Mouse (Mus musculus) CD8-positive naive resting alpha-beta T cell, adult 2 months (primary cell): Measurements from ENCODE around the gene Rcl1.

Source experiments
- DNase-seq, 2 experiments: peaks; one replicate each; pipeline ENCODE4 v3.0.0; 2022; ENCODE audit warnings: low read depth in 2 of 2, low spot score in 2 of 2

Gene Rcl1

GRCm38 (mm10) chr19:29100874-29101542 lies at the start of gene Rcl1:
Rcl1 (plus strand) TSS chr19:29101375.
- peak; percentile 91 to 92 for DNase-seq

- DNase-seq = no peak
Measured at GRCm38 (mm10) chr19:29052786-29053185, 48.4 kb upstream of the Rcl1 start.

DNA sequence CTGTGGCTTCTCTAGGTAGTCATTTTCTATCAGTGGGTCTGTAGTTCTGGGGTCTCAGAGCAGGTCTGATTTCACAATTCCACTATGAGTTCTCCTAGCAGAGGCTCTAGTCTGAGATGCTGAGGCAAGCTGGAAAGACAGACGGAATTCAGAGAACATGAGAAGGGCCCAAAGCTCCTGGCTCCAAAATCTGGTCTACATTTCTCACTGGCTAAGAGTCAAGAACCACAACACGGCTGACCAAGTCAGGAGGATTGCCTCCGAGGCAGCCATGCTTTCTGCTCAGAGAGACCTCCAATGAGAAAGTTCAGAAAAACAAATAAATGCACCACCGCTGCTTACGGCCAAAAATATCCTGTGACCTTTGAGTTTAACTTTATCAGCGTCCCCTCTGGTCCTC lies 46.6 kb upstream of the Rcl1 start:
- DNase-seq = no peak

- no peak for DNase-seq
Measured at GRCm38 (mm10) chr19:29055469-29055868, 45.7 kb upstream of the Rcl1 start.

DNA sequence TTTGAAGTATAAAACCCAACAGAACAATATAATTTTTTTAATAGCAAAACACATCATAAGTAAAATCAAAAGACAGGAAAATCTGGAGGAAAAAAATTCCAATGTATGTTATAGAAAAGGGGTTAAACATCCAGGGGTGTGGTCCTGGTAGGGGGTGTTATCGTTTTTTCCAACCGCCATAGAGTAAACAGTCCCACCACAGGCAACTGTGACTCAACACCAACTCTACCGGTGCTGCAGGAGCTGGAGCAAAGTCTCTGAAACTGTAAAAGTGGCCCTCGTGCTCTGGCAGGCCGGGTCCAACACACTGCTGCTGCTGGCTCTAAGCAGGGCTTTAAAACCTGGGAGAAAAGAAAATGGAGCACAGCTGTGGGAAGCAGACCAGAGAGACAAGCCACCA lies 42.4 kb upstream of the Rcl1 start:
- no peak for DNase-seq

DNA sequence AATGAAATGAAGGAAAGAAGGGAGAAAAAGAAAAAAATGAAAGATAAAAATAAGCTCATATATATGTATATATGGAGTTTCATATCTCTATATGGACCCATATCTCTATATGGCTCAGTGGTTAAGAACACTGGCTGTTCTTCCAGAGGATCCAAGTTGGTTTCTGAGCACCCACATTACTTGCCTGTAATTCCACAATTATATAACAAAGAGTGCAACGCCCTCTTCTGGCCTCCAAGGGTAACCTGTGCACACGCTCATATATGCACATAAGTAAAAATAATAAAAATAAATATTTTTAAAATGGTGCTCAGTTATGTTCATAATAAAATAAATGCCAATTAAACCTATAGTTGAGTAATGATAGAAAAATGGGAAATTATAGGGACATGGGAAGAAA lies 41.5 kb upstream of the Rcl1 start:
- no peak for DNase-seq

DNA sequence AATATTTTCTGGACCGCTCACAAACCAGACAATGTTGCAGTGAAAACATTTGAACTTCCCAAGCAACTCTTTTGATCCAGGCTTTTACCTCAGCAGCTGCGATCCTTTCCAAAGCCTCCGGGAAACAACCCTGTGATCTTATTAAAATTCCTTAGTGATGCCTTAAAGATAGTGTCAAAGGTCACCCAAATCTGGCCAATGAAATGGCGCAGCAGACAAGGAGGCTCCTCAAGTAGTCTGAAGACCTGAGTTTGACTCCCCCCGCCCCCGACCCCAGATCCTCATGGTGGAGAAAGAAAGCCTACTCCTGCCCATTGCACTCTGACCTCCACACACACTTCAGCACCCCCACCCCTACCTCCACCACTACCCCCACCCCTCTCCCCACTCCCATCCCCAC lies 40.9 kb upstream of the Rcl1 start:
- DNase-seq = no peak

DNA sequence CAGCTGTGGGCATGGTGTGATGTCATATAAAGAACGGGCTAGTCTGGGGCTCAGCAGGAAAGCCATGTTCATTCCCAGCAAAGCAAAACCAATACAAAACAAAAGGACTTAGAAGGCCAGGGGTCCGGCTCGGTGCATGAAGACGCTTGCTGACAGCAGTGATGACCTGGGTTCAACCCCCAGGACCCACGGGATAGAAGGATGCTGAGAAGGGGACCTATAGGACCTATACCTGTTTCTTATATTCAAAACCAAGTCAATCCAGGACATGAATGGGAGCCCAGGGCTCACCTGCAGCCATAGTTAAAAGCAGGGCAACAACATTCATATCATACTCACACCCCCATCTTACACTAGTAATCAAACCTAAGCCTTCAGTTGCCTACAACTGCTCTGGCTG lies 38.2 kb upstream of the Rcl1 start:
- no peak for DNase-seq

DNA sequence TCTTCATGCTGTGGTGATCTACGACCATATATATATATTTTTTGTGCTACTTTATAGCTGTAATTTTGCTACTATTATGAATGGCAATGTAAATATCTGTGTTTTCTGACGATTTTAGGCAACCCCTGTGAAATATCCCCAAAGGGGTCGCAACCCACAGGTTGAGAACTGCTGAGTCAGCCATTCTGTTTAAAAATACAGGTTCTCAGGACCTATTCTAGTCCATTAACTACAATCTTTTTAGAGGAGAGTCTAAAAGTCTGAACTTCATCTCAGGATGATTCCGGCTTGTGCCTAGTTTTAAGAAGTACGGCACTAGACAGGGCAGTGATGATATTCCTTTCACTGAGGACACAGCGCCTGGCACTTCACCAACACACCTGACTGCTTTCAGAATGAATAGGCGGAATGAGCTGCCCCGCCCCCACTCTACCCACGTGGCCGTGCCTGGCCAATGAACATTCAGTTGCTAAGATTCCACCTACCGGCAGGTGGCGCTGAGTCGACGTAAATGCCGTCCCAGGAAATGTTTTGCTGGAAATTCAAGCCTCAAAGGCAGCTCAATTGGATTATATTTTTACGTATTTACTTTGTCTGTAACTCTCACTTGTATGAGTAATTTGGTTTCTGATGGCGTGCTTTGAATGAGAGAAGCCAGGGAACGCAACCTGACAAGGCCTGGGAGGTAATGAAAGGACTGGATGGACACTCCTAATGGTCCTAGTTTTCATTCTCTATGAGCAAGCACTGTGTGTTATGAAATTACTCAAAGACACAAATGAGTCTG lies 37.4 kb upstream of the Rcl1 start:
- peak; percentile 89 to 94 for DNase-seq

- no peak for DNase-seq
Measured at GRCm38 (mm10) chr19:29064451-29065102, 36.6 kb upstream of the Rcl1 start.

GRCm38 (mm10) chr19:29066981-29067471 lies 34.1 kb upstream of the Rcl1 start:
- peak; percentile 26 to 55 for DNase-seq

GRCm38 (mm10) chr19:29069195-29069594 lies 32.0 kb upstream of the Rcl1 start:
- DNase-seq = no peak

GRCm38 (mm10) chr19:29074802-29075201 lies 26.4 kb upstream of the Rcl1 start:
- DNase-seq = no peak

- no peak for DNase-seq
Measured at GRCm38 (mm10) chr19:29088628-29089027, 12.5 kb upstream of the Rcl1 start.

GRCm38 (mm10) chr19:29092194-29092593 lies 9.0 kb upstream of the Rcl1 start:
- no peak for DNase-seq

- no peak for DNase-seq
Measured at GRCm38 (mm10) chr19:29099106-29099505, 2.1 kb upstream of the Rcl1 start.

- no peak for DNase-seq
Measured at GRCm38 (mm10) chr19:29099596-29099995, 1.6 kb upstream of the Rcl1 start.

DNA sequence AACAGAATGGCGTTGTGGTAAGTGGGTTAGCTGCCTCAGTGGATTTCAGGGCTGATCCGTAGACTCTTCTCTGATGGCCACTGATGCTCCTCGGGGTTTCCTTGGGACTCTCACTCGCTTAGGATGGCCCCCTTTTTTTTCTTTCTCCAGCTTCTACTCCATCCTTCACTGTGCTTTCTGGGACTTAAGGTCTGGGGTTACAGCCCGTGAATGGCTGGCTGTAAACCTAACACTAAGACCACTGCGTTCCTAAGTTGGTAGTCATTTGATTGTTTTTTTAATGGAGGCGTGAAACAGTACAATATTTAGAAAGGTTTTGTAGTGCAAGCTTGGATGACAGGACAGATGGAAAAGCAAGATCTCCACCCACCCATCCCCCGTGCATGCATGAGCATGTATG lies 914 bp upstream of the Rcl1 start:
- no peak for DNase-seq

DNA sequence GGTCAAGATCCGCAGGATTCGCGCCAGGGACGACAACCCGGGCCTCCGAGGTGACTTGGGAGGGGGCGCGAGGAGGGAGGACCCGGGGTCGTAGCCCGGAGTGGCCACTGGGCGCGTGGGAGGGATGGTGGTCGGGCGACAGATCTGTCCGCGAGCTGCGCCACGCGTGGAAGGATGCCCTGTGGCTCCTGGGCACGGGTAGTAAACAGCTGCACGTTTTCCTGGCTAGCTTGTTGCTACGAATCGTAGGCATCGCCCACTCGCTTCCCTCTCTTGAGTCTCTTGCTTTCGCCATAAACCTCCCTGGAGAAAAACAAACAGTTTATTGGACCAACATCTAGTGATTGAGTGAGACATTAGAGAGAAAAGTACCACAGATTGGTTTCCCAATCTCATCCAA lies 416 bp downstream of the Rcl1 start:
- peak in 1 of 2 experiments; percentile 32 for DNase-seq

DNA sequence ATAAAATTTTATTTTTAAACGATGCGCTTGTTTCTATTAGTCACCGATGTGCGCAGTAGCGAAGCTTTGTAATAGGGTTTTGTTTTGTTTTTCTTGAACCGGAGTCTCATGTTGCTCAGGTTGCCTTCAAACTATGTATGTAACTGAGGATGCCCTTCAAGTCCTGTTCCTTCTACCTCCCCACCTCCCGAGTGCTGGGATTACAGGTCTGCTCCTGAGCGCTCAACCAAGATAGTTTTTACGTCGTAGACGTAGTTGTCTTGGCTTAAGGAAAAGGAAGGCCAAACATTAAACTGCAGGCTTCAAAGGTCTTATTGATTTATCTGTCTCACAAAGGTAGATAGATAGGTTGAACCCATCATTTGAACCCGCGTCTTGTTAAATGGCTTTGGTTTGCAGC lies 923 bp downstream of the Rcl1 start:
- DNase-seq = peak in 1 of 2 experiments; percentile 1

DNA sequence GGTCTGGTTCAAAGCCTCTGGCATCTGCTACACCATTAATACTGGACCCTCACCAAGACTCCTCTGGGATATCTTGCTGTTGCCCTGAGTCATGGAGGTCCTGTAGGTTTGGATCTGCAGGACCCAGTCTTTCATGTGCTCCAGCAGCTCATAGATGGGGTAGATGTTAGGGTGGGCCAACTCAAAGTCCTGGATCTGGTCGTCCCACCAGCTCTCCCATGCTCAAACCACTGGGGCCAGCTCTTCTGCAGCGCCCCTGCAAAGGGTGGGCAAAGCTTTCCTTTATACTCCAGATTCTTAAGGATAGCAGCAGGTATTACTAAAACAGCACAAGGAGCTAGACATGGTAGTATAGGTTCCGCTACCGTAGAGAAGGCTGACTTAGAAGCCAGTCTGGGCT lies 4.6 kb downstream of the Rcl1 start:
- DNase-seq = no peak

- DNase-seq = no peak
Measured at GRCm38 (mm10) chr19:29106261-29106660, 5.1 kb downstream of the Rcl1 start.
